Mouse (Mus musculus): ENCODE data around the gene Nenf. TPM values are rescaled to one million over a fixed set of nuclear protein-coding genes. Genes with fewer than 3 reads are reported as not detected.
A peak's percentile ranks its signal among the peaks of the same experiment; 100 is the strongest.

Gene Nenf
- polyA plus RNA-seq, 1 experiment from 2014 or later = 60.1 TPM

- Histone ChIP-seq H3K4me1 (ENCODE audit: control insufficient read depth, insufficient read depth, low read length) (no peaks in the 10 kb centered on the region), H3K4me2 (ENCODE audit: low read depth, severe bottlenecking) (no peak overlapping the region), H3K4me3 (ENCODE audit: low read depth, low read length) (no peak overlapping the region), H3K9me3 (ENCODE audit: control insufficient read depth, low read length) (no peaks in the 10 kb centered on the region), H3K36me3 (ENCODE audit: control insufficient read depth, insufficient read depth, low read length) (peaks cover 12% of the 10 kb centered on the region), H3K27me3 (ENCODE audit: control insufficient read depth, insufficient read depth, low read length) (no peaks in the 10 kb centered on the region), H3K27ac (replicated peaks; ENCODE audit: low read depth, low read length) (no peak overlapping the region), H3K9ac (ENCODE audit: low read length) (no peak overlapping the region)
- ATAC-seq (ENCODE audit: insufficient number of reproducible peaks, low FRiP score, low TSS enrichment, low read depth) = no peak
- 90% methylated on average over 23 of the region's 23 CpGs for WGBS
- DNase-seq (ENCODE audit: low spot score) = no peak
Measured at GRCm38 (mm10) chr1:191349486-191350037, 31.6 kb upstream of the Nenf start.

GRCm38 (mm10) chr1:191348996-191349395 is 31.0 kb upstream of the Nenf start:
- Histone ChIP-seq H3K27ac (replicated peaks; ENCODE audit: low read depth, low read length) (no peak overlapping the region), H3K9ac (ENCODE audit: low read length) (no peak overlapping the region), H3K4me2 (ENCODE audit: low read depth, severe bottlenecking) (no peak overlapping the region), H3K4me3 (ENCODE audit: low read depth, low read length) (no peak overlapping the region), H3K27me3 (ENCODE audit: control insufficient read depth, insufficient read depth, low read length) (no peaks in the 10 kb centered on the region), H3K9me3 (ENCODE audit: control insufficient read depth, low read length) (no peaks in the 10 kb centered on the region), H3K4me1 (ENCODE audit: control insufficient read depth, insufficient read depth, low read length) (no peaks in the 10 kb centered on the region), H3K36me3 (ENCODE audit: control insufficient read depth, insufficient read depth, low read length) (peaks cover 12% of the 10 kb centered on the region)
- 66% methylated on average over 5 of the region's 5 CpGs for WGBS
- no peak for DNase-seq (ENCODE audit: low spot score)
- ATAC-seq (ENCODE audit: insufficient number of reproducible peaks, low FRiP score, low TSS enrichment, low read depth) = no peak

GRCm38 (mm10) chr1:191348592-191348991 is 30.6 kb upstream of the Nenf start:
- no peaks in the 10 kb centered on the region for H3K27me3 ChIP-seq (ENCODE audit: control insufficient read depth, insufficient read depth, low read length)
- no peak overlapping the region for H3K27ac ChIP-seq (replicated peaks; ENCODE audit: low read depth, low read length)
- H3K4me3 ChIP-seq (ENCODE audit: low read depth, low read length) = no peak overlapping the region
- no peak overlapping the region for H3K4me2 ChIP-seq (ENCODE audit: low read depth, severe bottlenecking)
- peaks cover 12% of the 10 kb centered on the region for H3K36me3 ChIP-seq (ENCODE audit: control insufficient read depth, insufficient read depth, low read length)
- 92% methylated on average over 2 of the region's 2 CpGs for WGBS
- H3K9me3 ChIP-seq (ENCODE audit: control insufficient read depth, low read length) = no peaks in the 10 kb centered on the region
- no peaks in the 10 kb centered on the region for H3K4me1 ChIP-seq (ENCODE audit: control insufficient read depth, insufficient read depth, low read length)
- no peak for ATAC-seq (ENCODE audit: insufficient number of reproducible peaks, low FRiP score, low TSS enrichment, low read depth)
- DNase-seq (ENCODE audit: low spot score) = no peak
- no peak overlapping the region for H3K9ac ChIP-seq (ENCODE audit: low read length)

GRCm38 (mm10) chr1:191347602-191348001 is 29.6 kb upstream of the Nenf start:
- Histone ChIP-seq H3K4me1 (ENCODE audit: control insufficient read depth, insufficient read depth, low read length) (no peaks in the 10 kb centered on the region), H3K4me3 (ENCODE audit: low read depth, low read length) (no peak overlapping the region), H3K27ac (replicated peaks; ENCODE audit: low read depth, low read length) (no peak overlapping the region), H3K36me3 (ENCODE audit: control insufficient read depth, insufficient read depth, low read length) (peaks cover 16% of the 10 kb centered on the region), H3K9me3 (ENCODE audit: control insufficient read depth, low read length) (no peaks in the 10 kb centered on the region), H3K27me3 (ENCODE audit: control insufficient read depth, insufficient read depth, low read length) (no peaks in the 10 kb centered on the region), H3K9ac (ENCODE audit: low read length) (no peak overlapping the region), H3K4me2 (ENCODE audit: low read depth, severe bottlenecking) (no peak overlapping the region)
- 96% methylated on average over 8 of the region's 8 CpGs for WGBS
- DNase-seq (ENCODE audit: low spot score) = no peak
- ATAC-seq (ENCODE audit: insufficient number of reproducible peaks, low FRiP score, low TSS enrichment, low read depth) = no peak

GRCm38 (mm10) chr1:191340530-191340929 is 22.5 kb upstream of the Nenf start:
- Histone ChIP-seq H3K4me3 (ENCODE audit: low read depth, low read length) (no peak overlapping the region), H3K4me1 (ENCODE audit: control insufficient read depth, insufficient read depth, low read length) (no peaks in the 10 kb centered on the region), H3K27me3 (ENCODE audit: control insufficient read depth, insufficient read depth, low read length) (no peaks in the 10 kb centered on the region), H3K9ac (ENCODE audit: low read length) (no peak overlapping the region), H3K36me3 (ENCODE audit: control insufficient read depth, insufficient read depth, low read length) (peaks cover 24% of the 10 kb centered on the region), H3K27ac (replicated peaks; ENCODE audit: low read depth, low read length) (no peak overlapping the region), H3K9me3 (ENCODE audit: control insufficient read depth, low read length) (no peaks in the 10 kb centered on the region), H3K4me2 (ENCODE audit: low read depth, severe bottlenecking) (no peak overlapping the region)
- 87% methylated on average over 4 of the region's 4 CpGs for WGBS
- no peak for DNase-seq (ENCODE audit: low spot score)
- ATAC-seq (ENCODE audit: insufficient number of reproducible peaks, low FRiP score, low TSS enrichment, low read depth) = no peak

GRCm38 (mm10) chr1:191339876-191340275 is 21.9 kb upstream of the Nenf start:
- 91% methylated on average over 2 of the region's 2 CpGs for WGBS

GRCm38 (mm10) chr1:191334500-191334899 is 16.5 kb upstream of the Nenf start:
- Histone ChIP-seq H3K4me2 (ENCODE audit: low read depth, severe bottlenecking) (no peak overlapping the region), H3K36me3 (ENCODE audit: control insufficient read depth, insufficient read depth, low read length) (peaks cover 7% of the 10 kb centered on the region), H3K27me3 (ENCODE audit: control insufficient read depth, insufficient read depth, low read length) (no peaks in the 10 kb centered on the region), H3K4me1 (ENCODE audit: control insufficient read depth, insufficient read depth, low read length) (no peaks in the 10 kb centered on the region), H3K9ac (ENCODE audit: low read length) (no peak overlapping the region), H3K27ac (replicated peaks; ENCODE audit: low read depth, low read length) (no peak overlapping the region), H3K9me3 (ENCODE audit: control insufficient read depth, low read length) (no peaks in the 10 kb centered on the region), H3K4me3 (ENCODE audit: low read depth, low read length) (no peak overlapping the region)
- 88% methylated on average over 5 of the region's 5 CpGs for WGBS
- ATAC-seq (ENCODE audit: insufficient number of reproducible peaks, low FRiP score, low TSS enrichment, low read depth) = no peak
- DNase-seq (ENCODE audit: low spot score) = no peak

More at GRCm38 (mm10) chr1:191339876-191340275, 21.9 kb upstream of the Nenf start:
- Histone ChIP-seq H3K36me3 (ENCODE audit: control insufficient read depth, insufficient read depth, low read length) (peaks cover 24% of the 10 kb centered on the region), H3K4me3 (ENCODE audit: low read depth, low read length) (no peak overlapping the region), H3K4me1 (ENCODE audit: control insufficient read depth, insufficient read depth, low read length) (no peaks in the 10 kb centered on the region), H3K27me3 (ENCODE audit: control insufficient read depth, insufficient read depth, low read length) (no peaks in the 10 kb centered on the region), H3K4me2 (ENCODE audit: low read depth, severe bottlenecking) (no peak overlapping the region), H3K9me3 (ENCODE audit: control insufficient read depth, low read length) (no peaks in the 10 kb centered on the region), H3K27ac (replicated peaks; ENCODE audit: low read depth, low read length) (no peak overlapping the region), H3K9ac (ENCODE audit: low read length) (no peak overlapping the region)
- no peak for ATAC-seq (ENCODE audit: insufficient number of reproducible peaks, low FRiP score, low TSS enrichment, low read depth)
- no peak for DNase-seq (ENCODE audit: low spot score)

- H3K4me2 ChIP-seq (ENCODE audit: low read depth, severe bottlenecking) = no peak overlapping the region
- ATAC-seq (ENCODE audit: insufficient number of reproducible peaks, low FRiP score, low TSS enrichment, low read depth) = no peak
- DNase-seq (ENCODE audit: low spot score) = no peak
Measured at GRCm38 (mm10) chr1:191330356-191330755, 12.4 kb upstream of the Nenf start.

GRCm38 (mm10) chr1:191328019-191328441 is 10.0 kb upstream of the Nenf start:
- Histone ChIP-seq H3K36me3 (ENCODE audit: control insufficient read depth, insufficient read depth, low read length) (no peaks in the 10 kb centered on the region), H3K27me3 (ENCODE audit: control insufficient read depth, insufficient read depth, low read length) (no peaks in the 10 kb centered on the region), H3K27ac (replicated peaks; ENCODE audit: low read depth, low read length) (no peak overlapping the region), H3K9me3 (ENCODE audit: control insufficient read depth, low read length) (no peaks in the 10 kb centered on the region), H3K4me2 (ENCODE audit: low read depth, severe bottlenecking) (no peak overlapping the region), H3K9ac (ENCODE audit: low read length) (peak overlapping the region; percentile 27; the same call in 1 of the 2 replicates), H3K4me3 (ENCODE audit: low read depth, low read length) (no peak overlapping the region), H3K4me1 (ENCODE audit: control insufficient read depth, insufficient read depth, low read length) (0 out of 2 replicates have a peak, but pooled peaks cover 6% of the 10 kb centered on the region)
- DNase-seq (ENCODE audit: low spot score) (no peak), ATAC-seq (ENCODE audit: insufficient number of reproducible peaks, low FRiP score, low TSS enrichment, low read depth) (no peak)
- WGBS = 91% methylated on average over 8 of the region's 8 CpGs

More at GRCm38 (mm10) chr1:191330356-191330755, 12.4 kb upstream of the Nenf start:
- Histone ChIP-seq H3K4me3 (ENCODE audit: low read depth, low read length) (no peak overlapping the region), H3K9ac (ENCODE audit: low read length) (no peak overlapping the region), H3K4me1 (ENCODE audit: control insufficient read depth, insufficient read depth, low read length) (0 out of 2 replicates have a peak, but pooled peaks cover 6% of the 10 kb centered on the region), H3K27me3 (ENCODE audit: control insufficient read depth, insufficient read depth, low read length) (no peaks in the 10 kb centered on the region), H3K36me3 (ENCODE audit: control insufficient read depth, insufficient read depth, low read length) (no peaks in the 10 kb centered on the region), H3K27ac (replicated peaks; ENCODE audit: low read depth, low read length) (no peak overlapping the region), H3K9me3 (ENCODE audit: control insufficient read depth, low read length) (no peaks in the 10 kb centered on the region)
- 87% methylated on average over 4 of the region's 4 CpGs for WGBS
